Mouse (Mus musculus): ENCODE measurements around the gene Acss2.

The Acss2 gene

DNA sequence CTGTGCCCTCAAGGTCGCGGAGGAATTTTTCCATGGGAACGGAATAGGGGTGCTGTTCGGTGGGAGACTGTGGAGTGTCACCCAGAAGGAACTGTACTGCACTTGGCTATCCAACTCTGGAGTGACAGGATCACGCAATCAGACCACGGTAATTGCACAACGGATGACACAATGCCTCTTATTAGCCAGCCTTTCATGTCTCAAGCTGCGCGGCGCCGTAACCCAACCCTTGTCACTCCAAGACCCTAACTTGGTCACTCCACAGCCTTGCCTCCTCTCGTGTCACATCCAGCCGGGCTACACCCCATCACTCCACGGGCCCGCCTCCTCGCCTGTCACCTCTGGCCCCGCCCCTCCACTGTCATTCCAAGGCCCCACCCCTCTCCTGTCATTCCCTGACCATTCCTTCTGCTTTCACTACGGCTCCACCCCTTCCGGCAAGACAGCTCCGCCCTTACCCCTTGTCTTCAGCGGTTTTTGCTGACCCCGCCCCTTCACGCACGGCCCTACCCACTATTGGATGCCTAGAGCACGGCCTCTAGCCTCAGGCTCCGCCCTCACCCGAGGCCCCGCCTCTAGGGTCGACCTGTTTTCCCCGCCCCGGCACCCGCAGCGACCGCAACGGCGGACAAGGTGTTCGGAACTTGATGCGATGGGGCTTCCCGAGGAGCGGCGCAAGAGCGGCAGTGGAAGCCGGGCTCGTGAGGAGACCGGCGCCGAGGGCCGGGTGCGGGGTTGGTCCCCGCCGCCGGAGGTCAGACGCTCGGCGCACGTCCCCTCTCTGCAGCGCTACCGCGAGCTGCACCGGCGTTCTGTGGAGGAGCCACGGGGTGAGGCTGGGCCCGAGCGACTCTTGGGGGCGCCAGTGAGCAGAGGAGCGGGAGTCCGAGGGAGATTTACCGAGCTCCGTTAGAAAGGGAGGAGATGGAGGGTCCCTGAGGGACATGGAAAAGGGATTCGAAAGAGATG, at the start of gene Acss2, which contains the start of gene Ggt7:
Acss2 (plus strand) TSS at position 494 of the 969 bp plus-strand sequence.
Ggt7 (minus strand) TSS at position 783 of the 969 bp plus-strand sequence.
- DNase-seq (ENCODE audit: low spot score): peak; percentile 98

DNA sequence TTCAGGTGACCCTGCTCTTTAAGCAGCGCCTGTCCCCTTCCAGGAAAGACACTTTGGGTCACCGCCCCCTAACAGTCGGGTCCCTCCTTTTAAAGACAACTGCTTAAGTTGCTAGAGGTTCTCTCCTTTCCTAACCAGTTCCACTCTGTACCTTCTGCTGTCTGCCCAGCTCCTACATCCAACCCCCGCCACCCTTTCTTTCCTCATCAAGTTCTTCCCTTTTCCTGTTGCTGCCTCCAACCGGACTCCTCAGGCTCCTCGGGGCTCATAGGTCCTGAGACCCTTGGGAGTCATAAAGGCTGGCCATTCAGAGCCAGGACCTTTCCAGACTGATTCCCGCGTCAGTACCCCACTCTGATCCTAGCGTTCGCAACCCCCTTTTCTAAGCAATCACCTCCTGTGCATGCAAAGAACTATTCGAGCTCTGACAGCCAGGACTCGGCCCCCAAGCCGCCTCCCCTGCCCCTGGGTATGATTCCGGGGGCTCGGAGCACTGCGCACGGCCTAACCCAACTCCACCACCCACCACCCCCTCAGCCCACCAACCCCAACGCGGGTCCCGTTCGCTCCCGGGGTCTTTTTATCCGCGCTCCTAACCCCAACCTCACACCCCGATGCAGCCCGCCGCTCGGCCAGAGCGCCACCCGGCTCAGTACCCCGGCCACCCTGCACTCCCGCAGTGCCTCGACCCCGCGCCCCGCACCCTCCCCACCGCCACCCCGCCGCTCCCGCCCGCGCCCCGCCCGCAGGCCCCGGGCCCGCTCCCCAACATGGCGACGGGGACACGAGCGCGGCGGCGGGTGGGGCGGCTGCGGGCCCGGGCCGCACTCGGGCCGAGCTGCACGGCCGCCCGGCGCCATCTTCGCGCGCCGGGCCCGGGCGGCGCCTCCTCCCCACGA, 44.8 kb upstream of the Acss2 start:
- no peak for DNase-seq (ENCODE audit: low spot score)

DNA sequence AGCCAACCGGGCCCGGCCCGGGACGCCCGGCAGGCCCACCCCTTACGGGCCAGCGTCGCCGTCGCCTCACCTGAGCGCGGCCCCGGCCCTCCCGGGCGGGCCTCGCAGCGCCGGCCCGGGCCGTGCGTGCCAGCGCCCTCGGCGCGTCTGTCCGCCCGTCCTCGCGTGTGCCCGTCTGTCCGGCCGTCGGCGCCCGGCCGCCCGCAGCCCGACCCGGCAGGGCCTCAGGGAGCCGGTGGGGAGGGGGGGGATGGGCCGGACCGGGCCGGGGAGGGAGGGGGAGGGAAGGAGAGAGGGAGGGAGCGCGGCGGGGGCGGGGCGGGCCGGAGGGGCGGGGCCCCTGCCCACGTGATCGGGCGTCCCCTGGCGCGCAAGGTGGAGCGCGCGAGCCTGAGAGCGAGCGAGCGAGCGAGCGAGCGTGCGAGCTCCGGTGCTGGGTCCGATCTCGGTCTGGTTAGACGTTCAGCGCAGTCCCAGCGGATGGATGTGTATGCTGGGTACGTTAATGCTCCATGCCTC, 44.1 kb upstream of the Acss2 start, which contains the start of gene Ncoa6:
Ncoa6 (minus strand) TSS at position 325 of the 519 bp plus-strand sequence.
- DNase-seq (ENCODE audit: low spot score): peak; percentile 47

DNA sequence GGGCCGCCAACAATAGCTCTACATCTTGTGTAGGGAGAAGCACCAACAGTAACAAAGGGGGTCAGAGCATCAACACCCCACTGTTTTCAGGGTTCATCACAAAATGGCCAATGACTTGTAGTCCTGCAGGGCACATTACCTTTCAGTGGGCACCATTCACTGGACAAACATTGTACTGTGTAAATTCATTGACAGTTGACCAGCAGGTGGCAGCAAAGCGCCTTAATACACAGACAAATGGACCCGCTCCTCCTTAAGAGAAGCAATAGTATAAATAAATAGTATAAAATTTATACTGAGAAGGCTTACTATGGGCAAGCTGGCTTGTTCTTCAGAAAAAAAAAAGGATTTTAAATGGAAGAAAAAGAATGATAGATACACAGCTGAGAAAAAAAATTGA, 35.7 kb upstream of the Acss2 start:
- no peak for DNase-seq (ENCODE audit: low spot score)

- no peak for DNase-seq (ENCODE audit: low spot score)
Observed at GRCm38 (mm10) chr2:155490998-155491397, 26.8 kb upstream of the Acss2 start.

DNA sequence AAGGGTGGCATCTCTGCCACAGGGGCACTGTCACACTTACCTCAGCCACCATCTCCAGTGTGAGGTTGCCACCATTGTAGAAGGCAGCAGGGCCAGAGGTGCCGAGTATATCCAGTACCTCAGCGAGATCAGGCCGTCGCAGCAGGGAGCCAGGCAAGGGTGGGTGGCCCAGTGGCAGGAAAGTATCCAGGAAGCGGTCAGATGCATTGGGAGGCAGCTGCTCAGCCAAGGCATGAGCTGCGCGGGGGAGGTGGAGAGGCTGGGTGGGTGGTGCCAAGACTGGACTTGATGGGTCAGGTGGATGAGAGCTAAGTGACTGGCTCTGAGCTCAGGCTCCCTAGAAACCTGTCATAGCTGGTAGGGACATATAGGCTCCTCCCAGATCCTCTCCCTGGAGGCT, 15.2 kb upstream of the Acss2 start:
- DNase-seq (ENCODE audit: low spot score): no peak

GRCm38 (mm10) chr2:155504440-155505355, 13.1 kb upstream of the Acss2 start:
- DNase-seq (ENCODE audit: low spot score): no peak

DNA sequence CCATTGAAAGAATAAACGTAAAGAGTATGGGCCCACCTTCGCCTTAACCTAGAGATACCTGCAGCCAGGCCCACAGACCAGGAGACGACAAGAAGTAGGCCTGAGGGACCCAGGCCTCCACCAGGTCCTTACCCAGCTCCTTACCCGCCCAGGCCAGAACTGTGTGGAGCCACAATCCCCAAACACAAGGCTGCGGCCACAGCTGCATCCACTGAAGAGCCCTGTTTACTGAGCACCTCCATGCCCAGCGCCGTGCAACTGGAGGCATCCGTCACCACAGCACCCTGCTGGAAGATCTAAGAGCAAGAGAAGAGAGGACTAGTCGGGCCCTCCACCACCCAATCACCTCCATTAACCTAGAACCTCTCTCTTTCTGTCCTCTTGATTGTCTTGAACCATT, 11.9 kb upstream of the Acss2 start:
- no peak for DNase-seq (ENCODE audit: low spot score)

- DNase-seq (ENCODE audit: low spot score): no peak
Observed at GRCm38 (mm10) chr2:155507721-155508470, 9.9 kb upstream of the Acss2 start.

DNA sequence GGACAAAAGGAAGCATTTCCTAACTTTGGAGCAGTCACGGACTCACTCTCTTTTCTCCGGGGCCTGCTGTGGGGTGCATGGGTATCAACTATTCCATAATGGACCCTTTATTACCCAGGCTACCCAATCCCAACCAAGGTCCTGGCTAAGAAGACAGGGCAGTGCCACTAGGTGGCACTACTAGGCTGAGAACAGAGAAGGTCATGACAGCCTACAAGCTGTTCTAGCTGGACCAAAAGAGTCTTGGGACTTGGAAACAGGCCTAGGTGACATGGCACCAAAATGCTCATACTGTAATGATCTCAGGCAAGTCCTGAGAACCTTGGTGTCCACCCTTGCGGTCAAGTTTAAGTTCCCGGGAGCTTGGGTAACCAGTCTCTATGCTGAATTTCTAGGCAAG, 5.3 kb upstream of the Acss2 start:
- peak; percentile 16 for DNase-seq (ENCODE audit: low spot score)

DNA sequence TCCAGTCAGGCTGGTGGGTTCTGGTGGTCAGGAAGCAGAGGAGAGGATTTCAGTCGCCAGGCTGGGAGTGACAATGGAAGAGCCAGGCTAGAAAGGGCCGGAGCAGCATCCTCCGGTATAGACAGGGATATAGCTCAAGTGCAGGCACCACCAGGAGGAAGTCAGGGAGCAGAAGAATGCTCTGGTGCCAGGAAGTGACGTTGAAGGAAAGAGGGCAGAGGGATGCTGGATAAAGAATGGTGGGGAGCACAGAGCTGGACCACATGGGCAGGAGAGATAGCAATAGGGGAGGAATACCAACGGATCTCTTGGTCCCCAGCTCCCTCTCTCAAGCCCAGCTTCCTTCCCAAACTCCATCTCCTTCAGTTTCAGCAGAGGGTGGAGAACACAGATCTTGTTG, 4.2 kb upstream of the Acss2 start:
- no peak for DNase-seq (ENCODE audit: low spot score)

- peak; percentile 49 for DNase-seq (ENCODE audit: low spot score)
Observed at GRCm38 (mm10) chr2:155514666-155515065, 3.1 kb upstream of the Acss2 start.

GRCm38 (mm10) chr2:155515941-155516340, 1.8 kb upstream of the Acss2 start:
- DNase-seq (ENCODE audit: low spot score): no peak

DNA sequence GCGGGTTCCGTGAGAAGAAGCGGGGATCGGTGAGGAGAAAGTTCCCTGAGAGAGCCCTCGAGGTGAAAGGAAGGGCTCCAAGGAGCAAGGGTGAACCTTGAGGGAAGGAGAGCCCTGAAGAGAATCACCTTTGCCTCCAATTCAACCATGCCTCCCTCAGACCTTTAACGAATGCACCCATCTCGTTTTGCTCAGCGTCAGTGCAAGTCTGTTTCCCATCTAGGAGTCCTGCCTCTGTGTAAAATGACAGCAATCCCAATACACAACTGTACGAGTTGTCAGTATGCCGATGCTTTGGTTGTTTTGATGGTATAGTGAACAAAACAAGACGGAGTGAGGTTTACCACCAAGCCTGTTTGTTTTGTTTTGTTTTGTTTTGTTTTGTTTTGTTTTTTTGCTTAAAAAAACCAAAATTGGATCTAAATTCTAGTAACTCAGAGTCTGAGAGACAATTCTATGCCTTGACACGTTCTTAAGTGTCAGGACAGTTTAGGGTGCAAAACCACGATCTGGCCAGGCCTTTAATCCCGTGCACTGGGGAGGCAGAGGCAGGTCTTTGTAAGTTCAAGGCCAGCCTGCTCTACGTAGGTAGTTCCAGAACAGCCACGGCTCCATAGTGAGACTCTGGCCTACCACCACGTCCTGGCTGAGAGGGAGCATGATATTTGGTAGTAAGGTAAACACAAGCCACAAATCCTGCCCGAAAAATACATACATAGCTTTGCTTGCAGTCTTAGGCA, 953 bp downstream of the Acss2 start:
- no peak for DNase-seq (ENCODE audit: low spot score)

- no peak for DNase-seq (ENCODE audit: low spot score)
Observed at GRCm38 (mm10) chr2:155523706-155524105, 6.0 kb downstream of the Acss2 start.

- no peak for DNase-seq (ENCODE audit: low spot score)
Observed at GRCm38 (mm10) chr2:155524378-155524777, 6.6 kb downstream of the Acss2 start.

GRCm38 (mm10) chr2:155527367-155527766, 9.6 kb downstream of the Acss2 start:
- DNase-seq (ENCODE audit: low spot score): no peak

- DNase-seq (ENCODE audit: low spot score): no peak
Observed at GRCm38 (mm10) chr2:155536292-155536691, 18.5 kb downstream of the Acss2 start.

GRCm38 (mm10) chr2:155537761-155538462, 20.2 kb downstream of the Acss2 start:
- DNase-seq (ENCODE audit: low spot score): no peak
